Mouse (Mus musculus): ENCODE data around the gene Prlr.

DNA sequence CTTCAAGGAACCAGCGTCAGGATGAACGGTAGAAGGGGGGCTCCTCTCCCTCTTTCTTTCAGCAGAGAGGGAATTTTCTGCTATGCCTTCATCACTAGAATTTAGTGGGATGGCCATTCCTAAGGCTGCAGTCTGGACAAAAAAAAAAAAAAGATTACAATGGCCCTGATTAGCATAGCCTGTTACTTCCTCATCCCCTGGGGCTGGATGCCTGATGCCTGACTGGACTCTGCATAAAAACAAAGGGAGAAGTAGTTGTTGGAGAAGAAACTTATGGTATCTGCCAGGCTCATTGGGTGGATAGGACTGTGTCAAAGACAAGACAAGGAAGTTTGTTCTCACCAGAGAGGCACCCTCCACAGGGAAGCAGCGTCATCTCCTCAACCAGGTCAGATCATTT is 122.4 kb downstream of the Prlr start:
- no peak for TF ChIP-seq CTCF (conservative IDR thresholded peaks at IDR 0.05; ENCODE audit: low read length)
- no peak for TF ChIP-seq NANOG (IDR thresholded peaks at IDR 0.05; ENCODE audit: borderline replicate concordance, low read length)
- TF ChIP-seq POU5F1 (IDR thresholded peaks at IDR 0.05; ENCODE audit: borderline replicate concordance, low read length), result no peak
